Comparison of ENCODE assay signal across 21 mouse cellular contexts in the genomic region with DNA sequence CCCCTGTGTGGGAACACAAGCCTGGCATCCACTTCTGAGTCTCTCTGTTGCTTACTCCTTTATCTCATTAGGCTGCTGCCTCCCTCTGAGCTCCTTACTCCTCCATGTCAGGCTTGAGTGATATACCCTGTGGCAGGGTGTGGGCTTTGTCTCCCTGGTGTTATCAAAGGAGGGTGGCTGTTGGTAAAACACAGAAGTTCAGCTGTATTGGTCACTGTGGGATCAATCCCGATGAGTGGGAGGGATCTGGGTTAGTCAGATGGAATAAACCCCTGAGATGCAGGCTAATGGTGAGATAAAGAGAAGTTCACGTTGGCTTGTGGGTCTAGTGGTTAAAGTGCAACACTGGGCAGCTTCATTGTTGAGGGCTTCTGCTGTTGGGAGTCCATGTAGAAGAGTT.
DNase-seq lines count a peak whose midpoint lies in the region; ATAC-seq and TF ChIP-seq lines count a peak whose summit lies in the region.
"Had no signal": no experiment of that assay in that cellular context is flagged by ENCODE, and none has a peak within 500 bp of the region (broad histone marks: within the 10 kb centered on the region; RNA-seq: fewer than 3 reads in every experiment).

No protein-coding gene starts in this region.

- peak; percentile 22; the same call in 1 of the 2 replicates for ATAC-seq in G1E (ENCODE audit: extremely low read depth, insufficient number of reproducible peaks, low FRiP score, poor library complexity, severe bottlenecking)
- ATAC-seq in liver, embryonic 12.5 days: peak; percentile 55
- peak; percentile 64 for ATAC-seq in liver, embryonic 16.5 days (ENCODE audit: low read depth)
- ATAC-seq: activated CD4-positive, CD25-positive, alpha-beta regulatory T cell, adult 4 months; forebrain, embryonic 15.5 days; hindbrain, embryonic 16.5 days; inflammation-experienced regulatory T-cells, adult 6 months; Patski had no signal

- H3K4me3 ChIP-seq in G1E (ENCODE audit: low read depth, low read length): no peak overlapping the region
- H3K4me3 ChIP-seq in MEL (ENCODE audit: control insufficient read depth in 1 of 2, insufficient read depth in 1 of 2, low read depth in 2 of 2, low read length in 2 of 2): no peak overlapping the region
- H3K4me3 ChIP-seq in liver, embryonic 12.5 days: no peak overlapping the region
- H3K4me3 ChIP-seq in liver, embryonic 16.5 days (ENCODE audit: low read depth, low read length): no peak overlapping the region
- H3K4me3 ChIP-seq: embryonic facial prominence, embryonic 10.5 days; forebrain, embryonic 15.5 days; heart, embryonic 12.5 days; hindbrain, embryonic 12.5 days had no signal

- peak in 1 of 2 experiments; percentile 27; a peak in 1 of 4 replicates for TF ChIP-seq EP300 in MEL (IDR thresholded peaks at IDR 0.05; ENCODE audit: low read depth in 1 of 2, low read length in 2 of 2)

- TF ChIP-seq CTCF in G1E (IDR thresholded peaks at IDR 0.05; ENCODE audit: low read depth, low read length) (no peak), MEL (IDR thresholded peaks at IDR 0.05 in 2 of 3, conservative IDR thresholded peaks at IDR 0.05 in 1 of 3; ENCODE audit: control insufficient read depth in 1 of 3, insufficient read depth in 1 of 3, low read depth in 2 of 3, low read length in 3 of 3, poor library complexity in 1 of 3, severe bottlenecking in 1 of 3) (no peak)

- TF ChIP-seq RAD21 in MEL (IDR thresholded peaks at IDR 0.05; ENCODE audit: low read depth, low read length): no peak

- H3K27me3 ChIP-seq in G1E (ENCODE audit: insufficient read depth, low read length) (no peaks in the 10 kb centered on the region; the same call in 1 of the 2 replicates), MEL (ENCODE audit: control insufficient read depth in 1 of 2, insufficient read depth in 2 of 2, low read length in 2 of 2) (no peaks in the 10 kb centered on the region; a peak in 1 of 4 replicates)
- no peaks in the 10 kb centered on the region for H3K27me3 ChIP-seq in liver, embryonic 12.5 days (replicated peaks)
- H3K27me3 ChIP-seq in liver, embryonic 16.5 days (ENCODE audit: control insufficient read depth, insufficient read depth, low read depth, low read length): no peaks in the 10 kb centered on the region
- H3K27me3 ChIP-seq: forebrain, embryonic 15.5 days; heart, embryonic 12.5 days; hindbrain, embryonic 12.5 days had no signal

- no peak for TF ChIP-seq POLR2A in MEL (IDR thresholded peaks at IDR 0.05; ENCODE audit: control insufficient read depth in 1 of 2, insufficient read depth in 1 of 2, low read depth in 1 of 2, low read length in 2 of 2, poor library complexity in 1 of 2)

- DNase-seq in G1E (ENCODE audit: low spot score) (peak; percentile 51), MEL (ENCODE audit: low read depth, low spot score) (peak; percentile 42), adipocyte (ENCODE audit: low spot score) (no peak)
- DNase-seq in right cerebral cortex, postnatal 10 days (ENCODE audit: low spot score in 2 of 2): no peak
- no peak for DNase-seq in lung, postnatal 36 days
- DNase-seq in urinary bladder, postnatal 36 days (ENCODE audit: low spot score in 2 of 2): no peak
- DNase-seq: adrenal gland, adult 2 months; cerebellum, adult 11-12 months; cerebellum, adult 9-11 months; cerebellum, postnatal 36 days; gastrocnemius, postnatal 10 days had no signal

- no peak overlapping the region for H3K4me2 ChIP-seq in liver, embryonic 12.5 days
- no peak overlapping the region for H3K4me2 ChIP-seq in liver, embryonic 16.5 days (ENCODE audit: low read depth, low read length)
- H3K4me2 ChIP-seq: forebrain, embryonic 15.5 days; heart, embryonic 12.5 days; hindbrain, embryonic 12.5 days had no signal

- H3K27ac ChIP-seq in MEL (ENCODE audit: control insufficient read depth, low read depth, low read length): no peak overlapping the region
- no peak overlapping the region for H3K27ac ChIP-seq in liver, embryonic 12.5 days
- no peak overlapping the region for H3K27ac ChIP-seq in liver, embryonic 16.5 days (ENCODE audit: low read length)
- H3K27ac ChIP-seq: embryonic facial prominence, embryonic 10.5 days; forebrain, embryonic 15.5 days; hindbrain, embryonic 12.5 days had no signal

- WGBS in liver, embryonic 12.5 days (ENCODE audit: insufficient replicate concordance): 8% methylated on average over 2 of the region's 2 CpGs
- WGBS in liver, embryonic 16.5 days (ENCODE audit: insufficient replicate concordance): 18% methylated on average over 2 of the region's 2 CpGs

- H3K36me3 ChIP-seq in G1E (replicated peaks) (no peaks in the 10 kb centered on the region), MEL (ENCODE audit: control insufficient read depth in 1 of 2, insufficient read depth in 2 of 2, low read length in 2 of 2) (peaks cover 0 to 2% of the 10 kb centered on the region in 2 experiments; a peak in 1 of 4 replicates)
- no peaks in the 10 kb centered on the region for H3K36me3 ChIP-seq in liver, embryonic 12.5 days
- no peaks in the 10 kb centered on the region for H3K36me3 ChIP-seq in liver, embryonic 16.5 days (ENCODE audit: control insufficient read depth, insufficient read depth)
- H3K36me3 ChIP-seq: embryonic facial prominence, embryonic 10.5 days; forebrain, embryonic 15.5 days; heart, embryonic 12.5 days; hindbrain, embryonic 12.5 days had no signal

- no peaks in the 10 kb centered on the region for H3K79me2 ChIP-seq in MEL (ENCODE audit: control insufficient read depth, insufficient read depth, low read length, poor library complexity)

- H3K9me3 ChIP-seq in G1E (replicated peaks) (no peaks in the 10 kb centered on the region), MEL (replicated peaks; ENCODE audit: insufficient read depth, low read length) (no peaks in the 10 kb centered on the region)
- no peaks in the 10 kb centered on the region for H3K9me3 ChIP-seq in liver, embryonic 12.5 days (replicated peaks)
- no peaks in the 10 kb centered on the region for H3K9me3 ChIP-seq in liver, embryonic 16.5 days (replicated peaks; ENCODE audit: control insufficient read depth, low read length)
- H3K9me3 ChIP-seq: embryonic facial prominence, embryonic 10.5 days; forebrain, embryonic 15.5 days; heart, embryonic 12.5 days; hindbrain, embryonic 12.5 days had no signal

- no peak overlapping the region for H3K9ac ChIP-seq in MEL (ENCODE audit: control insufficient read depth, low read depth, low read length, poor library complexity, severe bottlenecking)
- no peak overlapping the region for H3K9ac ChIP-seq in liver, embryonic 12.5 days
- H3K9ac ChIP-seq in liver, embryonic 16.5 days (ENCODE audit: low read depth, low read length): no peak overlapping the region
- H3K9ac ChIP-seq: forebrain, embryonic 15.5 days; heart, embryonic 12.5 days; hindbrain, embryonic 12.5 days had no signal

- peaks cover 46% of the 10 kb centered on the region for H3K4me1 ChIP-seq in G1E (ENCODE audit: insufficient read depth, low read depth, low read length)
- peaks cover 2 to 5% of the 10 kb centered on the region in 2 experiments; a peak in 2 of 4 replicates for H3K4me1 ChIP-seq in MEL (ENCODE audit: control insufficient read depth in 1 of 2, insufficient read depth in 2 of 2, low read length in 2 of 2)
- peaks cover 7% of the 10 kb centered on the region for H3K4me1 ChIP-seq in liver, embryonic 12.5 days
- no peaks in the 10 kb centered on the region; the same call in 1 of the 2 replicates for H3K4me1 ChIP-seq in liver, embryonic 16.5 days (ENCODE audit: control insufficient read depth, low read depth, low read length)
- H3K4me1 ChIP-seq: embryonic facial prominence, embryonic 10.5 days; forebrain, embryonic 15.5 days; heart, embryonic 12.5 days; hindbrain, embryonic 12.5 days had no signal

TF ChIP-seq in MEL, 35 proteins besides CTCF, POLR2A, EP300 and RAD21:
- TF ChIP-seq ETS1 (IDR thresholded peaks at IDR 0.05; ENCODE audit: low read depth, low read length) (no peak), POLR2AphosphoS5 (IDR thresholded peaks at IDR 0.05; ENCODE audit: borderline replicate concordance, low read depth, low read length) (no peak), USF1 (IDR thresholded peaks at IDR 0.05; ENCODE audit: low read depth, low read length) (no peak), MAZ (IDR thresholded peaks at IDR 0.05; ENCODE audit: low read depth, low read length) (no peak), TCF12 (IDR thresholded peaks at IDR 0.05; ENCODE audit: low read depth, low read length) (peak; percentile 18; the same call in 1 of the 2 replicates), TAL1 (IDR thresholded peaks at IDR 0.05; ENCODE audit: low read length) (no peak)

Comparison
In these comparisons a context has a peak if more than half of its experiments do, and no peak if none do; other contexts are left out.
1. DNase-seq: peak in G1E (single experiment) and MEL (single experiment); none in right cerebral cortex, postnatal 10 days (0 of 2), lung, postnatal 36 days (single experiment), urinary bladder, postnatal 36 days (0 of 2) and adipocyte (single experiment).
2. Peak in every context shown above with its lines, with median percentiles within 50 percentile points of each other: ATAC-seq.